Mouse (Mus musculus) erythroblast, embryonic 14.5 days (primary cell): ENCODE data around the gene Ccnf.

Source experiments
- GATA1 ChIP-seq: IDR thresholded peaks from 2 replicates; pipeline ENCODE4 v1.6.1; 2012; ENCODE audit warnings: low read length, inconsistent platforms, mixed read lengths
- TAL1 ChIP-seq: IDR thresholded peaks from 3 replicates; pipeline ENCODE4 v1.6.1; 2012; ENCODE audit warnings: low read length, inconsistent platforms, mixed read lengths

DNA sequence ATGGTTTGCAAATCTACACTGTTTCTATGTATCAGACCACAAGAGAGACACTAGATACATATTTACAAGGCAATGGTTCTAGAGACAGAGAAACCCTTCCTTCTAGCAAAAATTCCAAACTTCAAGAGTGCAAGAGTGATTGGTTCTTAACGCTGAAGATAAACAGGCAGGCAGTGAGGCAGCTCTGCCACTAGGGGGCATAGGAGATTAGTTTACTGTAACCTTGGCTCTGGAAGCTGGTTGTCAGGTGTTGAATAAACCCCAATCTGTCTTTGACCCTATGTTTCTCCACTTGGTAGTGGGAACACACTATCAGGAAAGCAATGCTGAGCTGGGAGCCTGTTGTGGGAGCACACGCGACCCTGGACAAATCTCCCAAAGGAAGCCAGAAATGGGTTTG lies 77.9 kb downstream of the Ccnf start:
- no peak for TF ChIP-seq GATA1
- TF ChIP-seq TAL1, result no peak
